Mouse (Mus musculus) heart, embryonic 14.5 days (tissue): ENCODE measurements around the gene Mrpl52. TPM values are rescaled to one million over a fixed set of nuclear protein-coding genes. Genes with fewer than 3 reads are reported as not detected.

Experiments used
- ATAC-seq: fragments of 200-750 bp; cut with Nextera tagmentation; 2 replicates; pipeline ENCODE4 v1.8.0; 2017; ENCODE audit warnings: low read depth, moderate TSS enrichment; ENCODE audit not compliant: insufficient number of reproducible peaks, insufficient read depth, low FRiP score
- H3K27ac ChIP-seq, 2 experiments: fragments of 200-500 bp in 1 of 2; fragments of 300-500 bp in 1 of 2; sonication (generic) in 1 of 2; replicated peaks in 1 of 2; 2 replicates each; pipeline ENCODE4 v1.5.1; 2012 to 2014; ENCODE audit warnings: low read depth in 2 of 2, low read length in 2 of 2, control low read depth in 1 of 2, mild to moderate bottlenecking in 1 of 2, mixed read lengths in 1 of 2; ENCODE audit not compliant: control insufficient read depth in 1 of 2, insufficient read depth in 1 of 2
- H3K27me3 ChIP-seq: fragments of 300-500 bp; sonication (generic); 2 replicates; pipeline ENCODE4 v1.6.1; 2014; ENCODE audit warnings: mild to moderate bottlenecking, low read length, control low read depth; ENCODE audit not compliant: control insufficient read depth, insufficient read depth
- H3K36me3 ChIP-seq: fragments of 300-500 bp; sonication (generic); 2 replicates; pipeline ENCODE4 v1.6.1; 2014; ENCODE audit warnings: mild to moderate bottlenecking, control low read depth, low read length, mixed read lengths; ENCODE audit not compliant: control insufficient read depth, insufficient read depth
- H3K4me1 ChIP-seq, 2 experiments: fragments of 200-500 bp in 1 of 2; fragments of 300-500 bp in 1 of 2; sonication (generic) in 1 of 2; 2 replicates each; pipeline ENCODE4 v1.6.1; 2012 to 2014; ENCODE audit warnings: low read length in 2 of 2, control low read depth in 1 of 2, mixed read lengths in 1 of 2; ENCODE audit not compliant: control insufficient read depth in 2 of 2, insufficient read depth in 2 of 2
- H3K4me2 ChIP-seq: fragments of 300-500 bp; sonication (generic); 2 replicates; pipeline ENCODE4 v1.6.1; 2014; ENCODE audit warnings: mild to moderate bottlenecking, low read length
- H3K4me3 ChIP-seq, 2 experiments: fragments of 200-500 bp in 1 of 2; fragments of 300-500 bp in 1 of 2; sonication (generic) in 1 of 2; 2 replicates each; pipeline ENCODE4 v1.5.1; 2012 to 2014; ENCODE audit warnings: low read length in 2 of 2, mild to moderate bottlenecking in 2 of 2, control low read depth in 1 of 2, low read depth in 1 of 2, moderate library complexity in 1 of 2; ENCODE audit not compliant: control insufficient read depth in 1 of 2, insufficient read depth in 1 of 2
- H3K9ac ChIP-seq: fragments of 300-500 bp; sonication (generic); 2 replicates; pipeline ENCODE4 v1.6.1; 2014; ENCODE audit warnings: mild to moderate bottlenecking, low read length
- H3K9me3 ChIP-seq: fragments of 300-500 bp; sonication (generic); 2 replicates; pipeline ENCODE4 v1.6.1; 2016; ENCODE audit warnings: low read length, control low read depth; ENCODE audit not compliant: control insufficient read depth
- WGBS: fragments of 180-500 bp; shearing (Covaris S2); extraction: QIAGEN DNeasy Blood & Tissue Kit; methylation state at CpG from one replicate; pipeline ENCODE4 v1.1.7; 2014; 5-methylcytosine and 5-hydroxymethylcytosine counted together
- polyA plus RNA-seq: library from polyadenylated mRNA; unstranded; fragments of >200 nt; fragmentation: Nextera tagmentation; extraction: Ambion mirVana; gene quantifications from 2 replicates; pipeline ENCODE4 v1.2.1, GENCODE M21; 2014

The Mrpl52 gene
- polyA plus RNA-seq, 1 experiment from 2014 or later = 307 TPM

DNA sequence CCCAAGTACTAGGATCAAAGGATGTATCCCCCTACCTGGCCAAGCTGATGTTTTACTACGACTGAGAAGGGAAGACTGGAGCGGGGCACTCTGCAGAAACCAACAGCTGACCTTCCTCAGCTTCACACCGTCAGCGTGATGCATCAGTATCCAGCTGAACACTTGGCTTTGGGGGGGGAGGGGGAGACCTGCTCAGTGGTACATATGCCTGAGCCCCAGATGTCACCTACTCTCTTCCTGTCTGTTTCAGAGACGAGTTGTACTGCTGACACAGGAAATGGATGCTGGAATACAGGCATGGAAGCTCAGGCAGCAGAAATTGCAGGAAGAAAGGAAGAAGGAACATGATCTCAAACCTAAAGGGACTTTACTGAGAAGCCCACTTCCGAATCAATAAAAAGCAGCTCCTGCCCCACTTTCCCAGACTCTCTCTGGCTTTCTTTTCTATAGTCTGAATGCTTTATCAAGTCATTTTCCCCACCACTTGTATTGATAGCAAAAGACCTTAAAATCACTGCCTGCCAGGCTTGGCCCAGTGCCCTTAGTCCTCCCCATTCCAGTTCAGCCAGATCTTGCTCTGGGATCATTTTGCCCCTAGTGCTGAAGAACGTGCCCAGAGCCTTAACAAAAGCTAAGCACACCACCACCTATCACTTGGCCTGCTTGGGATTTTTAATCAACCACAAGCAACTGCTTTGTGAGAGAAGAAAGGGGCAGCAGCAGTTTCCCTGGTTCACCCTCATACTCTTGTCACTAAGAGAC lies 2.8 kb downstream of the Mrpl52 start:
- 37% methylated on average over 7 of the region's 7 CpGs for WGBS
- no peaks in the 10 kb centered on the region for H3K9me3 ChIP-seq
- H3K4me2 ChIP-seq = peak overlapping the region; percentile 76
- peak overlapping the region; percentile 92 to 94 for H3K27ac ChIP-seq
- 0 out of 2 replicates have a peak overlapping the region, but pooled peaks have one; percentile 100 for H3K9ac ChIP-seq
- H3K36me3 ChIP-seq = peaks cover 10% of the 10 kb centered on the region
- peaks cover 27 to 41% of the 10 kb centered on the region in 2 experiments for H3K4me1 ChIP-seq
- H3K27me3 ChIP-seq = no peaks in the 10 kb centered on the region
- no peak for ATAC-seq
- H3K4me3 ChIP-seq = 0 out of 4 replicates have a peak overlapping the region, but pooled peaks of 1 of the 2 experiments have one; percentile 85

DNA sequence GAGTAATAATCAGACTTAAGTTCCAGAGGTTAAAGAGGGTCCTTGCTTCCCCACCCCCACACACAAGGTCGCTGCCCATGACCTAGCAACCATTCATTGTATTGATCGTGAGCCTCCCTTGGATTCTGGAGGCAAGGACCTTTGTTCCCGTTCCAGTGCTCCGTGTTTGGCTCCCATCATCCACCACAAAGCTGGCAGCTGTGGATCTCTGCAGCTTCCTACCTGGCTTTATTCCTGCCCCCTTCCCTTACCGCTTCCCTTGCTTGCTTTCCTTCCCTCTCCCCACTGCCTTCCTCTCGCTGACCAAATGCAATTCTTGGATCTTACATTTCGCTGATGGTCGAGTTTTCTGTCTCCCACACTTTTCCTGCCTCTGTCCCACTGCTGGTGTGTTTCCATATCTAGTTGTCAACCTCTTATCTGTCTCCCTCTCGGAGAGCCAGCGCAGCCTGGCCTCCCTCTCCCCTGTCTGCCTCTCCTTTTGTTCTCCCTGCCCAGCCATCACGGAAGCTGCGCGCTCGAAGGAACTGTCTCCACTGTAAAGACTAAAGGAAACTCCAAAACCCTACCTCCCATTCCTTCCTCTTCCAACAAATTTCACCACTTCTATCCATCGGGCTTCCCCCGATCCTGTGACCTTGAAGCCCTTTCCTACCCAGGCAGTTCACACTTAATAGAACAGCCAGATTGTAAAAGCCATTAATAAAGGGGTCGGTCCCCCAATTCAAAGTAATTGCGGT lies 3.9 kb downstream of the Mrpl52 start:
- Histone ChIP-seq H3K4me1 (peaks cover 27 to 51% of the 10 kb centered on the region in 2 experiments), H3K27ac (peak overlapping the region; percentile 92 to 94), H3K36me3 (peaks cover 15% of the 10 kb centered on the region), H3K9ac (peak overlapping the region; percentile 100), H3K9me3 (no peaks in the 10 kb centered on the region), H3K27me3 (no peaks in the 10 kb centered on the region), H3K4me2 (peak overlapping the region; percentile 76), H3K4me3 (peak overlapping the region; percentile 85 to 90)
- 2% methylated on average over 18 of the region's 18 CpGs for WGBS
- ATAC-seq = no peak

DNA sequence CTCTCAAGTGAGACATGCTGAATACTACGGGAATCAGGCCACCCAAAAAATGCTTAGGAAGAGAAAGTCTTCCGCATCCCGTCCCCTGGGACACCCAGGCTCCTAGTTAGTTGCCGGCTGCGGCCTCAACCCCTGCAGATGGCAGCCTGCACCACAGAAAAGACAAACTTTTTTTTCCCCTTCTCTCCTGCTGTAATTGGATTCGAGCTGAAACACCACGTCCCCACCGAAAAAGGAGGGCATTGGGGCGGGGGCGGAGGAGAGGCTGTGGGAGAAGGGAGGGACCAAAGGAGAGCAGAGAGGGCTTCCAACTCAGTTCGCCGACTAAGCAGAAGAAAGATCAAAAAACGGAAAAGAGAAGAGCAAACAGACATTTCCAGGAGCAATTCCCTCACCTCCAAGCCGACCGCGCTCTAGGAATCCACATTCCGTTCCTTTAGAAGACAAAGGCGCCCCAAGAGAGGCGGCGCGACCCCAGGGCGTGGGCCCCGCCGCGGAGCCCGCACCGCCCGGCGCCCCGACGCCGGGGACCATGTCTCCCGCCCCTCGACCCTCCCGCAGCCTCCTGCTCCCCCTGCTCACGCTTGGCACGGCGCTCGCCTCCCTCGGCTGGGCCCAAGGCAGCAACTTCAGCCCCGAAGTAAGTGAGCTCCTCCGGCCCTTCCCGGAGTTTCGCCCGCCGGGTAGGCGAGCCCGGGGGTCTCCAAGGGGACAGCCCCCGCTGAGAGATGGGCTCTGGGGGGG lies 4.8 kb downstream of the Mrpl52 start, which contains the start of gene Mmp14:
Mmp14 (plus strand) TSS at position 279 of the 744 bp plus-strand sequence.
- ATAC-seq = peak; percentile 40; the same call in 1 of the 2 replicates
- Histone ChIP-seq H3K27me3 (no peaks in the 10 kb centered on the region), H3K9ac (peak within 1 kb of the TSS; percentile 100), H3K4me2 (peak within 1 kb of the TSS; percentile 76), H3K4me1 (peaks cover 27 to 44% of the 10 kb centered on the region in 2 experiments), H3K36me3 (peaks cover 24% of the 10 kb centered on the region), H3K9me3 (no peaks in the 10 kb centered on the region), H3K27ac (peak within 1 kb of the TSS; percentile 92 to 94), H3K4me3 (peak within 1 kb of the TSS; percentile 85 to 90)
- whole genome bisulfite sequencing = under 1% methylated on average over 48 of the region's 49 CpGs

DNA sequence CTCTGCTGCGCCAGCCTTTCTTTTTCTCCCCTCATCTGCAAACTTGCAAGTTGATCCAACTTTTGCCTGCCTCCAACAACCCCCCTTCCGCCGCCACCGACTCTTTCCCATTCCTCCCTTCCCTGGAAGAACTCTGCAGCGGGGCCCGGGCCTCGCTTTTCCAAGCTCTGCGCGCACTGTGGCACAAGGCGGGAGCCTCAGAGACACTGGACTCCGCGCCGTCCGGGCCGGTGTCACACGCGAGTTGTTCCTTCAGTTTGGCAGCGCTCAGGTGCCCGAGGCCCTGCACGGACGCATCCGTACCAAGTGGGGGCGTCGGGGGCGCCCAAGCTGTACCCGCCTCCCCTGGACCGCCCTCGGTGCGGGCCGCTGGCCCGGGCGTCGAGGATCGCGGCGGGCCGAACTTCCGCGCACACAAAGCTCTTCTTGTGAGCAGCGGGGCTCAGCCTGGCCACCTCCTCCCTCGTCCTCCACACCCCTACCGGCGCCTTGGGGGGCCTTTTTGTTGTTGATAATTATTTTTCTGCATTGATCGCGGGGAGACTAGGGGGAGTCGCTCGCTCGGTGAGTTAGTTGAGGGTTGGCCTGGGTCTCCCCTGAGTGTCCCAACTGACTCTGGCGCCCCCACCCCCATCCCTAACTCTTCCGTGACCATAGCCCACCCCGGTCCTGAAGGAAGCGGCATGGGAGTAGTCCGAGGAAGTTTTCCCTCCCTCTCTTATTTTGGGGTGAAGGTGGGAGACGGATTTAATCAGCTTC lies 5.5 kb downstream of the Mrpl52 start:
- ATAC-seq = peak; percentile 19; the same call in 1 of the 2 replicates
- Histone ChIP-seq H3K9me3 (no peaks in the 10 kb centered on the region), H3K36me3 (peaks cover 32% of the 10 kb centered on the region), H3K9ac (peak overlapping the region; percentile 100), H3K27ac (peak overlapping the region; percentile 92 to 94), H3K4me2 (peak overlapping the region; percentile 76), H3K27me3 (no peaks in the 10 kb centered on the region), H3K4me1 (peaks cover 27 to 44% of the 10 kb centered on the region in 2 experiments), H3K4me3 (peak overlapping the region; percentile 85 to 90)
- 2% methylated on average over 54 of the region's 54 CpGs for WGBS

DNA sequence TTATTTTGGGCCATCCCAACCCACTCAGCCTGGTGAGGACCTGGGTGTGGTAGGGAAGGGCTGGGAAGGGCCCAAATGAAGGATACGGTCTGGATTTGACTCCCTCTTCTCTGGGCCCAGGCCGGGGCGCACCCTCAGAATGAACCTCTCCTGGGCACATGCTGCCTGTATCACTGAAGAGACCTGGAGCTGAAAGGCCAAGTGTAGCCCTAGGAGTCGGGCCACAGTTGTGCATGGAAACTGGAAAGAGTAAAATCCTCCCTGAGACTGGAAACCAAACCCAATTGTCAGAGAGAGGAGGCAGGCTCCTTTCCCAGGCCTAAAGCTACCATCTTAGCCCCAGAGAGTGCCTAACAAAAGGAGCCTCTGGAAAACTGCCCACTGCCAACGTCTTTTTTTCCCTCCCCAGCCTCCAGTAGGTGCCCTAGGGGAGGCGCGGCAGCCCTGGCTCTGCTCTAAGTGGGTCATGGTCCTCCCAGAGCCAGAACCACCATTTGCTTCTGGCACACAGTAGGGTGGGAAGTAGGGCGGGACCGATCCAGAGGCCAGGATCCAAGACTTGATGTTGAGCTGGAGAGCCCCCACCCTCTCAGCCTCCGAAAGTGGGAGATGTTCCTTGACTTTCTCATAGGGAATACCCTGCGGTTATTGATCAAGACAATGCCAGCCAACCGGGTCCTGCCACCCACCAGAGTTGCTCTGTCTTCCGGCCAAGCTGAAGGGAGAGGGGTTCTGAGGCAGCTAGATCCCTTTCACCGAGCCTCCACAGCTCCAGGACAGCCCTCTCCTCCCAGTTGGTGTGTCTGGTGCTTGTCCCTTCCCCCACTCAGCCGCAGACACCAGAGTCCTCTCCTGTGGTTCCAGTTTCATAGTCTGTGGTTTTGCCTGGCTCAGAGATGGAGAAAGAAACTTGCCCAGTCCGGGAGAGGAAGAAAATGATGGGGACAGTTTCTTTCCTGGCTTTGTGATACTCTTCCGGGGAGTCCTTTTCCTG lies 6.4 kb downstream of the Mrpl52 start:
- Histone ChIP-seq H3K4me1 (peaks cover 27 to 44% of the 10 kb centered on the region in 2 experiments), H3K9me3 (no peaks in the 10 kb centered on the region), H3K36me3 (peaks cover 41% of the 10 kb centered on the region), H3K4me2 (peak overlapping the region; percentile 76), H3K27me3 (no peaks in the 10 kb centered on the region), H3K4me3 (peak overlapping the region; percentile 85 to 90), H3K9ac (peak overlapping the region; percentile 100), H3K27ac (peak overlapping the region; percentile 92 to 94)
- ATAC-seq = no peak
- 38% methylated on average over 17 of the region's 17 CpGs for WGBS

DNA sequence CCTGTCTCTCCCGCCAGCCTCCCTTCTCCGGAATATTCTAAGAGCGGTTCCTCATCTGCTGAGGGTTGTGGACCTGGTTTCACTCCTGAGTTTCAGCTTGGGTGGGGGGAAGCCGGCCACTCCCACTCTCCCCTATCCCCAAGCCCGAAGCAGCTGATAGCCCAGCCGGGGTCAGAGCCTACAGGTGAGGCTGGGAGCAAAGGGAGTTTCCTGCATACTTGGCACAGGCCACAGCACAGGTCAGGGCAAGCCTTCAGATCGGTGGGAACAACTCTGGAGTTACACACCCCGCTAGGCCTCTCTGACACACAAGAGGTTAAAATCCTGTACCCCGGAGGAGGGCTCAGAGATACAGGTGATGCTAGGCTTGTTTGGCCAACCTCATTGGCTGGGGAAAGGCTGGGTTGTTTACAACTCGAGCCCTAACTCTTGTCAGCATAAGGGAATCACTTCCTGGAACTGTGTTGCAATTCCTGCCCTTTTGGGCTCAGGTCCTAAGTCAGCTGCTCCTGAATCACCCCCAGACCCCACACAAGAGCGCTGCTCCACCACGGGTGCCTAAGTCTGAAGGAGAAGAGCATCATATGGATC lies 7.3 kb downstream of the Mrpl52 start:
- 61% methylated on average over 12 of the region's 12 CpGs for WGBS
- ATAC-seq = no peak

More for the DNA sequence above, 7.3 kb downstream of the Mrpl52 start:
- Histone ChIP-seq H3K4me3 (peak overlapping the region; percentile 85 to 90), H3K27ac (no peak overlapping the region; a peak in 1 of 4 replicates), H3K9me3 (no peaks in the 10 kb centered on the region), H3K4me2 (peak overlapping the region; percentile 76), H3K4me1 (peaks cover 27 to 44% of the 10 kb centered on the region in 2 experiments), H3K27me3 (no peaks in the 10 kb centered on the region), H3K9ac (peak overlapping the region; percentile 100), H3K36me3 (peaks cover 44% of the 10 kb centered on the region)
